Mouse (Mus musculus): ENCODE data around the gene Ppm1l. TPM values are rescaled to one million over a fixed set of nuclear protein-coding genes. Genes with fewer than 3 reads are reported as not detected.

The Ppm1l gene
- polyA plus RNA-seq, 1 experiment from 2014 or later = 17.2 TPM

DNA sequence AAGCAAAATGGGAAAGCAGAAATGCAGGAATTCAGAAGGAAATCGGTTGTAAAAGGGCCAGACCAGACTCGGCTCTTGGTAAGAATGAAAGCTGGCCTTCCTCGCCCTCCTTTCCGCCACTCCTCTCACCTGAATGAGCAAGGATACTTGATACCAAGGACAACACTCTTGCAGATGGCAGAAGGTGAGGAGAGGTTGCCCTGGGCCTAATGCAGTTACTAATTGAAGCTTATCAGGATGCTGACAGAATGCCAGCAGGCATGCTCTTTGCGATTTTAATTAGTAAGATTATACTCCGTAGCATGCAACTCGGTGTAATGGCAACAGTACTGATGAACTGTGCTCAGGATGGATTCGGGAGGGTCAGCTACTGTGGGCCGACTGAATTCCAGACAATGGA lies 214.8 kb downstream of the Ppm1l start:
- no peak for DNase-seq (ENCODE audit: low spot score)
- WGBS = 79% methylated on average over 9 of the region's 9 CpGs
- Histone ChIP-seq H3K27ac (ENCODE audit: low read depth, low read length) (no peak overlapping the region), H3K4me1 (replicated peaks; ENCODE audit: control insufficient read depth, insufficient read depth, low read length) (no peaks in the 10 kb centered on the region), H3K27me3 (ENCODE audit: control insufficient read depth, insufficient read depth, low read length) (no peaks in the 10 kb centered on the region), H3K9ac (ENCODE audit: low read depth, low read length) (no peak overlapping the region), H3K4me2 (replicated peaks; ENCODE audit: low read depth, low read length) (no peak overlapping the region), H3K4me3 (ENCODE audit: low read depth, low read length) (no peak overlapping the region), H3K9me3 (ENCODE audit: control insufficient read depth, low read length) (no peaks in the 10 kb centered on the region), H3K36me3 (ENCODE audit: control insufficient read depth, insufficient read depth, low read length) (no peaks in the 10 kb centered on the region)
- no peak for ATAC-seq (ENCODE audit: low FRiP score)

DNA sequence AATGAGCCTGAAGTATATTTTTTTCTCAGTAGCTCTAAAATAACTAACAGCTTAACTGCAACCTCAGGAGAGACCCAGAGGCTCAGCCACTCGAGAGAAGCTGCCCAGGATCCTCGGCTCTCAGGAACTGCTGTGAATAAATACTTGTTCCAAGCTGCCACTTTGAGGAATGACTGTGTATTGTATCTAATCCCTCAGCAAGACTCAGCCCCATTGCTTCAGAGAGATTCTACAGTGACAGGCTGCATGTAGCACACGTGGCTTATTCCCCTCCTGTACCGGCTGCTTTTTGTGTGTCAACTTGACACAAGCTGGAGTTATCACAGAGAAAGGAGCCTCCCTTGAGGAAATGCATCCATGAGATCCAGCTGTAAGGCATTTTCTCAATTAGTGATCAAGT lies 216.0 kb downstream of the Ppm1l start:
- ATAC-seq (ENCODE audit: low FRiP score) = no peak
- Histone ChIP-seq H3K4me2 (replicated peaks; ENCODE audit: low read depth, low read length) (no peak overlapping the region), H3K9ac (ENCODE audit: low read depth, low read length) (no peak overlapping the region), H3K4me3 (ENCODE audit: low read depth, low read length) (no peak overlapping the region), H3K36me3 (ENCODE audit: control insufficient read depth, insufficient read depth, low read length) (no peaks in the 10 kb centered on the region), H3K9me3 (ENCODE audit: control insufficient read depth, low read length) (no peaks in the 10 kb centered on the region), H3K27me3 (ENCODE audit: control insufficient read depth, insufficient read depth, low read length) (no peaks in the 10 kb centered on the region), H3K27ac (ENCODE audit: low read depth, low read length) (no peak overlapping the region), H3K4me1 (replicated peaks; ENCODE audit: control insufficient read depth, insufficient read depth, low read length) (no peaks in the 10 kb centered on the region)
- no peak for DNase-seq (ENCODE audit: low spot score)
- 56% methylated on average over 4 of the region's 4 CpGs for WGBS

DNA sequence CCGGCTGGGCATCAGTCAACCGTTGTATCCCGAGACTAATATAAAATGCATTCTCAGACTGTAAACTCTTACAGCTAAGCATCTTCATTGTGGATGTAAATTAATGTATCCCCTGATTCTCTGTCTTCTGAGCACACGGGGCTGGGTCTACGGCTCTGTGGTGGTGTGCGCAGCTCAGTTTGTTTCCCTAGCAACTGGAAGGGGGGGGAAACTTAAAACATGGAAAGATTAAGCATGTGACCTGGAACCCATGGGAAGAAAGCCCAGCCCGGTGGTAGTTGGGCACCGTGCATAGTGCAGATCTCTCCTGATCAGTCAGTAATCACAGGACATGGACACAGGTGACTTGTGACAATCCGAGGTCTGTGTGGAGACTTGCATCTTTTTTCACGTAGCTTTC lies 218.8 kb downstream of the Ppm1l start:
- Histone ChIP-seq H3K27me3 (ENCODE audit: control insufficient read depth, insufficient read depth, low read length) (no peaks in the 10 kb centered on the region), H3K4me1 (replicated peaks; ENCODE audit: control insufficient read depth, insufficient read depth, low read length) (no peaks in the 10 kb centered on the region), H3K36me3 (ENCODE audit: control insufficient read depth, insufficient read depth, low read length) (no peaks in the 10 kb centered on the region), H3K27ac (ENCODE audit: low read depth, low read length) (no peak overlapping the region), H3K4me3 (ENCODE audit: low read depth, low read length) (no peak overlapping the region), H3K9ac (ENCODE audit: low read depth, low read length) (no peak overlapping the region), H3K4me2 (replicated peaks; ENCODE audit: low read depth, low read length) (no peak overlapping the region), H3K9me3 (ENCODE audit: control insufficient read depth, low read length) (no peaks in the 10 kb centered on the region)
- 56% methylated on average over 10 of the region's 10 CpGs for WGBS
- ATAC-seq (ENCODE audit: low FRiP score) (peak; percentile 73), DNase-seq (ENCODE audit: low spot score) (peak; percentile 35)

DNA sequence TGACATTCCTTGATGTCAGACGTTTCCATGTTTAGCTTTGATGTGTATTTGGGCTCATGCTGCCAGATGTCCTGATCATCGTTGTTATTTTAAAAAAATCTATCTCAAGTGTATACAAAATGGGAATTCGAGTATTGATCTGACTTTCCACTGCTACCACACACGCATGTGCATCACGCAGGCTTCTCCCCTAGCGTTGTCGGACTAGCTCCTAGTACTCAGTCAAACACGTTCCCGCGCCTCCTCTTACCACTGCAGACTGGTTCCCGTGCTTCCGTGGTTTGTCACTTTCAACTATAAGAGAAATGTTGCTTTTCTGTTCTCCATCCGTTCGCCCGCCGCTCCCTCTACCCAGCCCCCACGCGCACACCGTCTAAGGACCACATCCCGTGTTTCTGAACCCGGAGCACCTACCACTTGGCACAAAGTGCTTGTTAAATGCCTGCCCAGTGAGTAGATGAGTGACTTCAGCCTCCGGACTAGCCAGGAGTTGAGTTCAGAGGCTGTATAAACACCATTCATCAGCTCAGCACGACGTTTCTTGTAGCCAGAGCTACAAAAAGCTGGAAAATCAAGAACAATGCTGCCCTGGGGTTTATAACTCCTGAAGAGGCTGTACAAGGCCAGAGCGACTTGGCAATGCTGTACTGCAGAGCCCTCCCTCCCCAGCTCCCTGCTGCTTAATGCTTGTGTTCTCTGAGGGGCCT lies 219.4 kb downstream of the Ppm1l start:
- Histone ChIP-seq H3K4me3 (ENCODE audit: low read depth, low read length) (no peak overlapping the region), H3K9ac (ENCODE audit: low read depth, low read length) (no peak overlapping the region), H3K9me3 (ENCODE audit: control insufficient read depth, low read length) (no peaks in the 10 kb centered on the region), H3K4me1 (replicated peaks; ENCODE audit: control insufficient read depth, insufficient read depth, low read length) (no peaks in the 10 kb centered on the region), H3K27ac (ENCODE audit: low read depth, low read length) (no peak overlapping the region; the same call in 1 of the 2 replicates), H3K27me3 (ENCODE audit: control insufficient read depth, insufficient read depth, low read length) (no peaks in the 10 kb centered on the region), H3K4me2 (replicated peaks; ENCODE audit: low read depth, low read length) (no peak overlapping the region), H3K36me3 (ENCODE audit: control insufficient read depth, insufficient read depth, low read length) (no peaks in the 10 kb centered on the region)
- 50% methylated on average over 25 of the region's 25 CpGs for WGBS
- ATAC-seq (ENCODE audit: low FRiP score) (peak; percentile 67), DNase-seq (ENCODE audit: low spot score) (peak; percentile 53)

DNA sequence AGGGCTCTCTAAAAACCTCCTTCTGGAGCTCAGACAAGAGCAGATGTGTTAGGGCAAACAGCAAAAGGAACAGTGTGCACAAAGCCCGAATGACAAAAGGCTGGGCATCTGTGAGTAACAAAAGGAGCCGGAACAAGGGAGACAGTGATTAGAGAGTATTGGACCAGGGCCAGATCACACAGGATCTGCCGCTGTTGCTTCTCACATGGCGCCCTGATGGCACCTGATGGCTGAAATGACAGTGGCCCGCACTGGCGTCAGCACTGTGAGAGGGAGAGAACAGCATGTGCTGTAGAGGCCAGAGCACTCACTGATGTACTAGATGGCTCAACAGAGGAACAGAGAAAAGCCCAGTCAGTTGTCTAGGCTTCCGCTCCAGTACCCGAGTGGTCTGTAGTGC lies 226.3 kb downstream of the Ppm1l start:
- Histone ChIP-seq H3K9ac (ENCODE audit: low read depth, low read length) (no peak overlapping the region), H3K27ac (ENCODE audit: low read depth, low read length) (0 out of 2 replicates have a peak overlapping the region, but pooled peaks have one; percentile 3), H3K36me3 (ENCODE audit: control insufficient read depth, insufficient read depth, low read length) (no peaks in the 10 kb centered on the region), H3K4me1 (replicated peaks; ENCODE audit: control insufficient read depth, insufficient read depth, low read length) (no peaks in the 10 kb centered on the region), H3K27me3 (ENCODE audit: control insufficient read depth, insufficient read depth, low read length) (no peaks in the 10 kb centered on the region), H3K4me3 (ENCODE audit: low read depth, low read length) (no peak overlapping the region), H3K4me2 (replicated peaks; ENCODE audit: low read depth, low read length) (no peak overlapping the region), H3K9me3 (ENCODE audit: control insufficient read depth, low read length) (no peaks in the 10 kb centered on the region)
- WGBS = 60% methylated on average over 8 of the region's 8 CpGs
- ATAC-seq (ENCODE audit: low FRiP score) (peak; percentile 62), DNase-seq (ENCODE audit: low spot score) (peak; percentile 35)

DNA sequence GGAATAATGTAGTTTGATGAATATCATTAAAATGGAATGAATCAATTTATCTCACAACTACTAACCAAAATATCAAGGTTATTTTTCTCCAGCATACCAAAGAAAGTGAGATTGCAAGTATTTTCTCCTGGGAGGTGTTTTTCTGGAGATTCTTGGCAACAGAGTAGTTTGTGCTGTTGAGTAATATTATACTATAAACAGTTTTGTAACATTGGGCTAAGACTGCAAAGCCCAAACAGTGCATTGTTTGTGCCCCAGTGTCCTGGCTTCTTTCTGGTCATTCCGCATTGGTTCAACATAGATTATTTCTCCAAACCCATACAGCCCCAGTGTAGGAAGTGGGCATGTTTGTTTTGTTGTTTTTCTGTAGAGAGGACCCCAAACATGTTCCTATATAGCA lies 227.1 kb downstream of the Ppm1l start:
- no peak overlapping the region for H3K27ac ChIP-seq (ENCODE audit: low read depth, low read length)
- H3K36me3 ChIP-seq (ENCODE audit: control insufficient read depth, insufficient read depth, low read length) = no peaks in the 10 kb centered on the region
- H3K4me2 ChIP-seq (replicated peaks; ENCODE audit: low read depth, low read length) = no peak overlapping the region
- H3K4me3 ChIP-seq (ENCODE audit: low read depth, low read length) = no peak overlapping the region
- no peaks in the 10 kb centered on the region; the same call in 1 of the 2 replicates for H3K4me1 ChIP-seq (replicated peaks; ENCODE audit: control insufficient read depth, insufficient read depth, low read length)
- H3K9ac ChIP-seq (ENCODE audit: low read depth, low read length) = no peak overlapping the region
- ATAC-seq (ENCODE audit: low FRiP score) (no peak), DNase-seq (ENCODE audit: low spot score) (no peak)
- H3K9me3 ChIP-seq (ENCODE audit: control insufficient read depth, low read length) = no peaks in the 10 kb centered on the region
- WGBS = 100% methylated on average over 1 of the region's 1 CpGs
- no peaks in the 10 kb centered on the region for H3K27me3 ChIP-seq (ENCODE audit: control insufficient read depth, insufficient read depth, low read length)

DNA sequence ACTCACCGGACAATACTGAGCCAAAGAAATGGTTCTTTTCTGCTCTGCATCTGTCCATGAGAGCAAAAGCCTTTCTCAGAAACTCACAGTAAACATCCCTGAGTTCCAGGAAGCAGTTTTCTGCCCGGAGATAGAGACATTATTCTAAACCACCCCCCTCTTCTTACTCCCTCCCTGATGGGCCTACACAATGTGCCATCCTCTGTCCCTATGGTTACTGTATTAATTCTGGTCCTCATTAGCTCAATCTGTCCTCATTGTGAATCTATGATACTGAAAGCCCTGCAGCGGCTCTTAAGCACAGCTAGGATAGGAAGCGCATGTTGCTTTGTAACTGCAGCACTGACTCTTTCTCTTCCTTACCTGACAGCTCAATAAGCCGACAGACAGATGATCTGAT lies 228.4 kb downstream of the Ppm1l start:
- 83% methylated on average over 5 of the region's 5 CpGs for WGBS
- ATAC-seq (ENCODE audit: low FRiP score) = no peak

DNA sequence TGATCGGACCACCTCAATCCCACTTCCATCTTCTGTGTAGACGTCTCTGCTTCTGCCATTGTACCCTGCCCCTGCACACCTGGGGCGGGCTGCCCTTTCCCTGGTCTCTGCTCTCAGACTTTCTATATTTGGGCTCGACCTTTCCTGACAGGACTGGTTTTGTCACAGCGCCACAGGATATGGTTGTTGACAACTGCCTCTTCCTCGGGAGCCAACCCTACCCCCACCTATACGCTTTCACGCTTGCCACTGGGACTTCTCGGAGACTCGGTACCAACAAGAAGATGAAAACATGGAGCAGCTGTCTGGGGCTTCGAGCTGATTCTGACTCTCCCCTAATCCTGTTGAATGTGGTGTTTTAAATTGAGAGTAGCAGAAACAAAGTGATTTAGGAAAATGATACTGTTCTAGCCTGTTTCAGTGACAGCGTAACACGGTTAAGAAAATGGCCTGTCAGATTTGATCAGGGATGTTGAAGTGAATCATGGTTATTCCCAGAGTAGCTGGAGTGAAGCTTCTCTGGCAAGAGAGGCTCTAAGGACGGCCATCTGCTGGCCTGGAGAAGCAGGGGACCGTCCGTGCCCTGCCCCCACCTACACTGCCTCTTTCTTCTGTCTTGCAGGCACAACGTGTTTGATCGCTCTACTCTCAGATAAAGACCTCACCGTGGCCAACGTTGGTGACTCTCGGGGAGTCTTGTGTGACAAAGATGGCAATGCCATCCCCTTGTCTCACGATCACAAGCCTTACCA lies 232.2 kb downstream of the Ppm1l start:
- Histone ChIP-seq H3K36me3 (ENCODE audit: control insufficient read depth, insufficient read depth, low read length) (no peaks in the 10 kb centered on the region), H3K9me3 (ENCODE audit: control insufficient read depth, low read length) (no peaks in the 10 kb centered on the region), H3K9ac (ENCODE audit: low read depth, low read length) (no peak overlapping the region), H3K4me1 (replicated peaks; ENCODE audit: control insufficient read depth, insufficient read depth, low read length) (no peaks in the 10 kb centered on the region; the same call in 1 of the 2 replicates), H3K4me2 (replicated peaks; ENCODE audit: low read depth, low read length) (no peak overlapping the region), H3K27ac (ENCODE audit: low read depth, low read length) (no peak overlapping the region), H3K4me3 (ENCODE audit: low read depth, low read length) (no peak overlapping the region), H3K27me3 (ENCODE audit: control insufficient read depth, insufficient read depth, low read length) (no peaks in the 10 kb centered on the region)
- 80% methylated on average over 22 of the region's 22 CpGs for WGBS
- DNase-seq (ENCODE audit: low spot score) = no peak
- no peak for ATAC-seq (ENCODE audit: low FRiP score)

More for the DNA sequence above, 228.4 kb downstream of the Ppm1l start:
- H3K9me3 ChIP-seq (ENCODE audit: control insufficient read depth, low read length) = no peaks in the 10 kb centered on the region
- no peak for DNase-seq (ENCODE audit: low spot score)
- no peak overlapping the region for H3K4me3 ChIP-seq (ENCODE audit: low read depth, low read length)
- H3K4me2 ChIP-seq (replicated peaks; ENCODE audit: low read depth, low read length) = no peak overlapping the region
- H3K27ac ChIP-seq (ENCODE audit: low read depth, low read length) = no peak overlapping the region
- H3K36me3 ChIP-seq (ENCODE audit: control insufficient read depth, insufficient read depth, low read length) = no peaks in the 10 kb centered on the region
- no peak overlapping the region for H3K9ac ChIP-seq (ENCODE audit: low read depth, low read length)
- H3K27me3 ChIP-seq (ENCODE audit: control insufficient read depth, insufficient read depth, low read length) = no peaks in the 10 kb centered on the region
- H3K4me1 ChIP-seq (replicated peaks; ENCODE audit: control insufficient read depth, insufficient read depth, low read length) = no peaks in the 10 kb centered on the region; the same call in 1 of the 2 replicates

DNA sequence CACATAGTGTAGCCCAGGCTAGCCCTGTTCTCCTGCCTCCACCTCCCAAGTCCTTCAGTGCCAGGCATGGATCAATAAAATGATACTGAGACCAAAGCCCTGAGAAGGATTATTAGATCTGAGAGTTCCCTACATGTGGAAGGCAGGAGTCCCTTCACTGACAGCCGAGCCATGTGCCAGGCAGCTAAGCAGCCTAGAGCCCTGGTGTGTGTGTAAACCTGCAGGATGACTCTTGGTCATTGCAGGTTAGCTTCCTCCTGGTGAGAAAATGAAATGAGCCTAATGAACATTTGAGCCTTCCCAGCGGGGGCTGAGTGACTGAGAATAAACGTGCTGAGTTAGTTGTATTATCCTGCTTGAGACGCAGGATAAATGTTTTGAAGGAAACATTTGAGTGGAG lies 232.9 kb downstream of the Ppm1l start:
- Histone ChIP-seq H3K4me1 (replicated peaks; ENCODE audit: control insufficient read depth, insufficient read depth, low read length) (no peaks in the 10 kb centered on the region; the same call in 1 of the 2 replicates), H3K4me3 (ENCODE audit: low read depth, low read length) (no peak overlapping the region), H3K4me2 (replicated peaks; ENCODE audit: low read depth, low read length) (no peak overlapping the region), H3K9ac (ENCODE audit: low read depth, low read length) (no peak overlapping the region), H3K9me3 (ENCODE audit: control insufficient read depth, low read length) (no peaks in the 10 kb centered on the region), H3K36me3 (ENCODE audit: control insufficient read depth, insufficient read depth, low read length) (no peaks in the 10 kb centered on the region), H3K27me3 (ENCODE audit: control insufficient read depth, insufficient read depth, low read length) (no peaks in the 10 kb centered on the region), H3K27ac (ENCODE audit: low read depth, low read length) (no peak overlapping the region)
- ATAC-seq (ENCODE audit: low FRiP score) (no peak), DNase-seq (ENCODE audit: low spot score) (no peak)
- WGBS = 79% methylated on average over 4 of the region's 4 CpGs

Data from hindbrain, embryonic 11.5 days (tissue).